Mouse (Mus musculus): ENCODE results near the gene C1qtnf9.

DNA sequence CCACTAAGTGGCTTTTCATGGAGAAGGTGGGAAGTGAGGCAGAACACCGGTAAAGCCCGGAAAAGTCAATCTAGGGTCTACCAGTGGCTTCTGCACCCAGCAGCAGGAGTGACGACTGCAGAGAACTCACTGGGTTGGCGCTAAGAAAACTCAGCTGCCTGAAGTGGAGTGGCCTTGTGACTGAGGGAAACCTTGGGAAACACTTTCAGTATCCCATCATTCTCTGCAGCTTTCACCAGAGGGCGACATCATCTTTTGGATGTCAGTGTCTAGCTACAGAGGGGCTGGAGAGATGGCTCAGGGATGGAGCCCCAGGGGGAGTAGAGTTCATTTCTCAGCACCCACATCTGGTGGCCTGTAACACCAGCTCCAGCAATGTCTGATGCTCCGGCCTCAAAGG, 1.4 kb downstream of the C1qtnf9 start:
- no peak for TF ChIP-seq CTCF (IDR thresholded peaks at IDR 0.05; ENCODE audit: low read depth, low read length)
- TF ChIP-seq POLR2A (IDR thresholded peaks at IDR 0.05; ENCODE audit: extremely low read depth, insufficient read depth, low read length) = no peak
